Mouse (Mus musculus): Measurements from ENCODE around the gene Hs6st3.

DNA sequence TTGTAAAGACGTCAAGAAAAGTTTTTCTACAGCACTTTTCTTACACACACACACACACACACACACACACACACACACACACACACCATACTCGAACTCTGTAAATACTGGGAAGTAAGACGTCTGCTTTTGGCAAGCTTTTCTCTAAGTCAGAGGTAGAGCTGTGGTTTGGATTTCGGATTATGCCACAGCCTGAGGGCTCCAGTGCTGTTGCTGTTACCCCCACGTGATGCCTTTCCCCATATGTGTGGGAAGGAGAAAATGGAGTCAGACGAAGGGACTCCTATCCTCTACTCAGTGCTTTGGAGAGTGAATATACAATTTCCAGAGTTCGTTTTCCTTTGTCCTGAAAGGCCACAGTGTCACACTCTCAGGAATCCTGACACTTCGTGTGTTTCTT lies 231.1 kb downstream of the Hs6st3 start:
- TF ChIP-seq CTCF (conservative IDR thresholded peaks at IDR 0.05; ENCODE audit: insufficient read depth, insufficient read length, low read depth, low read length) (no peak), POLR2A (IDR thresholded peaks at IDR 0.05; ENCODE audit: low read depth, low read length) (no peak)

All from kidney, adult 2 months (tissue).